Mouse (Mus musculus): Measurements from ENCODE around the gene Tifa. TPM values are rescaled to one million over a fixed set of nuclear protein-coding genes. Genes with fewer than 3 reads are reported as not detected.

Tifa gene
- polyA plus RNA-seq, 1 experiment from 2014 or later = 3.3 TPM

- Histone ChIP-seq H3K9ac (no peak overlapping the region), H3K27me3 (no peaks in the 10 kb centered on the region), H3K4me1 (replicated peaks) (no peaks in the 10 kb centered on the region), H3K4me2 (no peak overlapping the region), H3K9me3 (replicated peaks) (no peaks in the 10 kb centered on the region), H3K27ac (peak overlapping the region; percentile 35; the same call in 1 of the 2 replicates), H3K36me3 (no peaks in the 10 kb centered on the region), H3K4me3 (no peak overlapping the region)
- 56% methylated on average over 9 of the region's 9 CpGs for WGBS
- peak; percentile 50; the same call in 1 of the 2 replicates for ATAC-seq (replicated peaks; ENCODE audit: insufficient number of reproducible peaks, insufficient read depth, low FRiP score, low read depth)
These were observed 82.0 kb downstream of the Tifa start for GRCm38 (mm10) chr3:127871575-127871974.

- 39% methylated on average over 4 of the region's 4 CpGs for WGBS
- H3K27me3 ChIP-seq = no peaks in the 10 kb centered on the region
These were observed 84.8 kb downstream of the Tifa start for GRCm38 (mm10) chr3:127874254-127874883.

GRCm38 (mm10) chr3:127875059-127875458 lies 85.5 kb downstream of the Tifa start:
- Histone ChIP-seq H3K4me3 (no peak overlapping the region), H3K27ac (no peak overlapping the region), H3K9me3 (replicated peaks) (no peaks in the 10 kb centered on the region), H3K27me3 (no peaks in the 10 kb centered on the region), H3K9ac (no peak overlapping the region), H3K4me1 (replicated peaks) (no peaks in the 10 kb centered on the region), H3K4me2 (no peak overlapping the region), H3K36me3 (no peaks in the 10 kb centered on the region)
- 81% methylated on average over 7 of the region's 7 CpGs for WGBS
- no peak for ATAC-seq (replicated peaks; ENCODE audit: insufficient number of reproducible peaks, insufficient read depth, low FRiP score, low read depth)

More at GRCm38 (mm10) chr3:127874254-127874883, 84.8 kb downstream of the Tifa start:
- Histone ChIP-seq H3K4me3 (no peak overlapping the region), H3K9ac (no peak overlapping the region), H3K27ac (no peak overlapping the region), H3K4me2 (no peak overlapping the region), H3K9me3 (replicated peaks) (no peaks in the 10 kb centered on the region), H3K4me1 (replicated peaks) (no peaks in the 10 kb centered on the region), H3K36me3 (no peaks in the 10 kb centered on the region)
- no peak for ATAC-seq (replicated peaks; ENCODE audit: insufficient number of reproducible peaks, insufficient read depth, low FRiP score, low read depth)

GRCm38 (mm10) chr3:127875509-127875908 lies 85.9 kb downstream of the Tifa start:
- Histone ChIP-seq H3K4me3 (no peak overlapping the region), H3K27ac (no peak overlapping the region), H3K4me1 (replicated peaks) (no peaks in the 10 kb centered on the region), H3K36me3 (no peaks in the 10 kb centered on the region), H3K9ac (no peak overlapping the region), H3K9me3 (replicated peaks) (no peaks in the 10 kb centered on the region), H3K4me2 (no peak overlapping the region), H3K27me3 (no peaks in the 10 kb centered on the region)
- WGBS = 90% methylated on average over 2 of the region's 2 CpGs
- ATAC-seq (replicated peaks; ENCODE audit: insufficient number of reproducible peaks, insufficient read depth, low FRiP score, low read depth) = no peak

- H3K4me2 ChIP-seq = no peak overlapping the region
- no peak overlapping the region for H3K4me3 ChIP-seq
- no peak overlapping the region for H3K27ac ChIP-seq
- no peaks in the 10 kb centered on the region for H3K9me3 ChIP-seq (replicated peaks)
- peaks cover 7% of the 10 kb centered on the region for H3K4me1 ChIP-seq (replicated peaks)
- ATAC-seq (replicated peaks; ENCODE audit: insufficient number of reproducible peaks, insufficient read depth, low FRiP score, low read depth) = no peak
- H3K9ac ChIP-seq = no peak overlapping the region
- WGBS = 86% methylated on average over 3 of the region's 3 CpGs
- no peaks in the 10 kb centered on the region for H3K36me3 ChIP-seq
- H3K27me3 ChIP-seq = no peaks in the 10 kb centered on the region
These were observed 90.4 kb downstream of the Tifa start for GRCm38 (mm10) chr3:127879968-127880367.

- H3K27ac ChIP-seq = no peak overlapping the region
- no peak overlapping the region for H3K4me2 ChIP-seq
- H3K4me1 ChIP-seq (replicated peaks) = peaks cover 7% of the 10 kb centered on the region
- H3K27me3 ChIP-seq = no peaks in the 10 kb centered on the region
- H3K9ac ChIP-seq = no peak overlapping the region
- H3K36me3 ChIP-seq = no peaks in the 10 kb centered on the region
- WGBS = 35% methylated on average over 2 of the region's 2 CpGs
- no peak overlapping the region for H3K4me3 ChIP-seq
- no peak for ATAC-seq (replicated peaks; ENCODE audit: insufficient number of reproducible peaks, insufficient read depth, low FRiP score, low read depth)
- H3K9me3 ChIP-seq (replicated peaks) = no peaks in the 10 kb centered on the region
These were observed 92.1 kb downstream of the Tifa start for GRCm38 (mm10) chr3:127881684-127882083.

Other genes with a start within 250 kb of the Tifa start
- gene Larp7, start 236.5 kb upstream of the Tifa start, polyA plus RNA-seq (2015; fragmentation: Nextera tagmentation; extraction: Ambion mirVana) = 46.9 and 58.9 TPM in 2 replicates
- 5.4 and 7.5 TPM in 2 replicates for gene Zgrf1, start 236.3 kb upstream of the Tifa start, polyA plus RNA-seq (2015; fragmentation: Nextera tagmentation; extraction: Ambion mirVana)
- gene Neurog2, start 156.7 kb upstream of the Tifa start, polyA plus RNA-seq (2015; fragmentation: Nextera tagmentation; extraction: Ambion mirVana) = not detected in 2 replicates
- gene Alpk1, start 9.3 kb upstream of the Tifa start, polyA plus RNA-seq (2015; fragmentation: Nextera tagmentation; extraction: Ambion mirVana) = 1.3 and 1.9 TPM in 2 replicates
- gene Ap1ar, start 47.7 kb downstream of the Tifa start, polyA plus RNA-seq (2015; fragmentation: Nextera tagmentation; extraction: Ambion mirVana) = 21.7 and 30.7 TPM in 2 replicates
- 7.4 and 8.0 TPM in 2 replicates for gene Fam241a, start 106.5 kb downstream of the Tifa start, polyA plus RNA-seq (2015; fragmentation: Nextera tagmentation; extraction: Ambion mirVana)

Data from heart, embryonic 15.5 days (tissue).